Mouse (Mus musculus): ENCODE results near the gene Mid1ip1. TPM values are rescaled to one million over a fixed set of nuclear protein-coding genes. Genes with fewer than 3 reads are reported as not detected.

Mid1ip1 gene
- polyA plus RNA-seq, 1 experiment: 10.0 TPM

GRCm38 (mm10) chrX:10718838-10719539 lies 4.2 kb downstream of the Mid1ip1 start:
- H3K36me3 ChIP-seq (ENCODE audit: control insufficient read depth, insufficient read depth, low read length): no peaks in the 10 kb centered on the region

GRCm38 (mm10) chrX:10720391-10720790 lies 5.6 kb downstream of the Mid1ip1 start:
- H3K27ac ChIP-seq (ENCODE audit: control insufficient read depth, insufficient read depth, low read depth, low read length): no peak overlapping the region

More at GRCm38 (mm10) chrX:10718838-10719539, 4.2 kb downstream of the Mid1ip1 start:
- Histone ChIP-seq H3K27ac (ENCODE audit: control insufficient read depth, insufficient read depth, low read depth, low read length) (peak overlapping the region; percentile 87), H3K4me1 (ENCODE audit: control insufficient read depth, insufficient read depth, low read length) (peaks cover 12% of the 10 kb centered on the region), H3K4me3 (ENCODE audit: control insufficient read depth, low read depth, low read length) (peak overlapping the region; percentile 87), H3K27me3 (ENCODE audit: control insufficient read depth, insufficient read depth, low read length) (no peaks in the 10 kb centered on the region)
- TF ChIP-seq CTCF (IDR thresholded peaks at IDR 0.05; ENCODE audit: control insufficient read depth, insufficient read depth, insufficient replicate concordance, low read depth, low read length) (no peak), POLR2A (IDR thresholded peaks at IDR 0.05; ENCODE audit: control insufficient read depth, low read depth, low read length) (no peak)

GRCm38 (mm10) chrX:10724571-10724970 lies 9.8 kb downstream of the Mid1ip1 start:
- TF ChIP-seq POLR2A (IDR thresholded peaks at IDR 0.05; ENCODE audit: control insufficient read depth, low read depth, low read length): no peak
- TF ChIP-seq CTCF (IDR thresholded peaks at IDR 0.05; ENCODE audit: control insufficient read depth, insufficient read depth, insufficient replicate concordance, low read depth, low read length): no peak
- H3K27me3 ChIP-seq (ENCODE audit: control insufficient read depth, insufficient read depth, low read length): no peaks in the 10 kb centered on the region
- no peak overlapping the region for H3K4me3 ChIP-seq (ENCODE audit: control insufficient read depth, low read depth, low read length)
- no peaks in the 10 kb centered on the region for H3K36me3 ChIP-seq (ENCODE audit: control insufficient read depth, insufficient read depth, low read length)
- no peak overlapping the region for H3K27ac ChIP-seq (ENCODE audit: control insufficient read depth, insufficient read depth, low read depth, low read length)
- H3K4me1 ChIP-seq (ENCODE audit: control insufficient read depth, insufficient read depth, low read length): no peaks in the 10 kb centered on the region; the same call in 1 of the 2 replicates

More at GRCm38 (mm10) chrX:10720391-10720790, 5.6 kb downstream of the Mid1ip1 start:
- H3K4me3 ChIP-seq (ENCODE audit: control insufficient read depth, low read depth, low read length): no peak overlapping the region
- no peaks in the 10 kb centered on the region for H3K36me3 ChIP-seq (ENCODE audit: control insufficient read depth, insufficient read depth, low read length)
- TF ChIP-seq POLR2A (IDR thresholded peaks at IDR 0.05; ENCODE audit: control insufficient read depth, low read depth, low read length): no peak
- TF ChIP-seq CTCF (IDR thresholded peaks at IDR 0.05; ENCODE audit: control insufficient read depth, insufficient read depth, insufficient replicate concordance, low read depth, low read length): no peak
- H3K27me3 ChIP-seq (ENCODE audit: control insufficient read depth, insufficient read depth, low read length): no peaks in the 10 kb centered on the region
- H3K4me1 ChIP-seq (ENCODE audit: control insufficient read depth, insufficient read depth, low read length): peaks cover 8% of the 10 kb centered on the region

GRCm38 (mm10) chrX:10729488-10729887 lies 14.7 kb downstream of the Mid1ip1 start:
- no peak overlapping the region; the same call in 1 of the 2 replicates for H3K27ac ChIP-seq (ENCODE audit: control insufficient read depth, insufficient read depth, low read depth, low read length)
- H3K36me3 ChIP-seq (ENCODE audit: control insufficient read depth, insufficient read depth, low read length): no peaks in the 10 kb centered on the region
- TF ChIP-seq CTCF (IDR thresholded peaks at IDR 0.05; ENCODE audit: control insufficient read depth, insufficient read depth, insufficient replicate concordance, low read depth, low read length) (no peak), POLR2A (IDR thresholded peaks at IDR 0.05; ENCODE audit: control insufficient read depth, low read depth, low read length) (no peak)
- H3K4me3 ChIP-seq (ENCODE audit: control insufficient read depth, low read depth, low read length): no peak overlapping the region
- no peaks in the 10 kb centered on the region for H3K27me3 ChIP-seq (ENCODE audit: control insufficient read depth, insufficient read depth, low read length)
- H3K4me1 ChIP-seq (ENCODE audit: control insufficient read depth, insufficient read depth, low read length): no peaks in the 10 kb centered on the region; the same call in none of the 2 replicates

DNA sequence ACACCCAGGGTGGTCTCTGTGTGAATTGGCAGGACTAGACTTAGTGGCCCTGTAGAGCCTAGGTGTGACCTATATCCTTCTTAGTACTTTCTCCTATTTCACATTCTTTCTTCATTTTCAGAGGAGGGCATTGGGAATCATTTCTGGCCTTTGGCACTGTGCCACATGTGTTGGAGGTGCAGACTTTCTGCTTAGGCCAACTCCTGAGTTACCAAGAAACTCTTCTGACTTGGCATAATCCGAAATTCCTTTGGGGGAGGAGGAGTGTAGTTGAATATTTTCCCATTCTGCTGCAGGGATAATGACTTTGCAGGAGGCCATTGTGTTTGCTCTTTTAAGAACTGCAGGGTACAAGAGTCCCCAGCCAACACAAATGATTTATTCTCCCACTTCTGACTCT lies 19.6 kb downstream of the Mid1ip1 start:
- Histone ChIP-seq H3K4me3 (ENCODE audit: control insufficient read depth, low read depth, low read length) (no peak overlapping the region), H3K27ac (ENCODE audit: control insufficient read depth, insufficient read depth, low read depth, low read length) (no peak overlapping the region), H3K36me3 (ENCODE audit: control insufficient read depth, insufficient read depth, low read length) (no peaks in the 10 kb centered on the region), H3K4me1 (ENCODE audit: control insufficient read depth, insufficient read depth, low read length) (no peaks in the 10 kb centered on the region; the same call in 1 of the 2 replicates), H3K27me3 (ENCODE audit: control insufficient read depth, insufficient read depth, low read length) (no peaks in the 10 kb centered on the region)
- TF ChIP-seq POLR2A (IDR thresholded peaks at IDR 0.05; ENCODE audit: control insufficient read depth, low read depth, low read length): no peak
- no peak for TF ChIP-seq CTCF (IDR thresholded peaks at IDR 0.05; ENCODE audit: control insufficient read depth, insufficient read depth, insufficient replicate concordance, low read depth, low read length)

DNA sequence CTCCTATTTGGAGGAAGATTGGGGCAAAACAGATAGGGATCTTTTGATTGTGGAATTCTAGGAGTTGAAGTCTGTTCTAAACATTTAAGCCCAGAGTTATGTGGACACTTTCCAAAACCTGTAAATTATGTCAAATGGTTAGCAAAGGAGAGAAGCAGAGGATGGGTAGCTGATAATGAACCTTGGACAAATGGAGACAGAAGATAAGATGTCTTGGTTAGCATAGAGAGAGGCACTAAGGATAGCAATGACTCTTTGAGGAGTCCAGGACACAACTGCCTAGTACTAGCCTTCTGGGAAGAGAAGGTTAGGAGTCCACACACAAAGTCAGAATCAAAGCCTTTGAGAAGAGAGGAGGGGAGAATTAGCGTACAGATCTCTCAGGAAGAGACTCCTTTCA lies 20.1 kb downstream of the Mid1ip1 start:
- no peak overlapping the region for H3K27ac ChIP-seq (ENCODE audit: control insufficient read depth, insufficient read depth, low read depth, low read length)

GRCm38 (mm10) chrX:10758866-10759265 lies 44.1 kb downstream of the Mid1ip1 start:
- Histone ChIP-seq H3K27me3 (ENCODE audit: control insufficient read depth, insufficient read depth, low read length) (no peaks in the 10 kb centered on the region), H3K4me1 (ENCODE audit: control insufficient read depth, insufficient read depth, low read length) (no peaks in the 10 kb centered on the region), H3K27ac (ENCODE audit: control insufficient read depth, insufficient read depth, low read depth, low read length) (no peak overlapping the region), H3K4me3 (ENCODE audit: control insufficient read depth, low read depth, low read length) (no peak overlapping the region), H3K36me3 (ENCODE audit: control insufficient read depth, insufficient read depth, low read length) (no peaks in the 10 kb centered on the region)
- TF ChIP-seq POLR2A (IDR thresholded peaks at IDR 0.05; ENCODE audit: control insufficient read depth, low read depth, low read length) (no peak), CTCF (IDR thresholded peaks at IDR 0.05; ENCODE audit: control insufficient read depth, insufficient read depth, insufficient replicate concordance, low read depth, low read length) (no peak)

More for the DNA sequence above, 20.1 kb downstream of the Mid1ip1 start:
- Histone ChIP-seq H3K4me1 (ENCODE audit: control insufficient read depth, insufficient read depth, low read length) (no peaks in the 10 kb centered on the region; the same call in 1 of the 2 replicates), H3K27me3 (ENCODE audit: control insufficient read depth, insufficient read depth, low read length) (no peaks in the 10 kb centered on the region), H3K36me3 (ENCODE audit: control insufficient read depth, insufficient read depth, low read length) (no peaks in the 10 kb centered on the region), H3K4me3 (ENCODE audit: control insufficient read depth, low read depth, low read length) (no peak overlapping the region)
- TF ChIP-seq CTCF (IDR thresholded peaks at IDR 0.05; ENCODE audit: control insufficient read depth, insufficient read depth, insufficient replicate concordance, low read depth, low read length) (no peak), POLR2A (IDR thresholded peaks at IDR 0.05; ENCODE audit: control insufficient read depth, low read depth, low read length) (no peak)
